Mouse (Mus musculus) C2C12 (cell line): Measurements from ENCODE around the gene Slamf9.

Source experiments
- CEBPB ChIP-seq: IDR thresholded peaks from one replicate; pipeline ENCODE4 v1.6.1; 2011; ENCODE audit warnings: low read depth, mild to moderate bottlenecking, control low read depth, moderate library complexity
- CTCF ChIP-seq: IDR thresholded peaks from one replicate; pipeline ENCODE4 v1.5.1; 2011; ENCODE audit not compliant: control insufficient read depth, insufficient read depth, insufficient read length
- FOSL1 ChIP-seq: IDR thresholded peaks from one replicate; pipeline ENCODE4 v1.8.0; 2011; ENCODE audit warnings: mild to moderate bottlenecking, low read length; ENCODE audit not compliant: poor library complexity, insufficient read depth, severe bottlenecking
- MAX ChIP-seq: IDR thresholded peaks from one replicate; pipeline ENCODE4 v1.6.1; 2011; ENCODE audit warnings: mild to moderate bottlenecking, control low read depth
- MYOD1 ChIP-seq: IDR thresholded peaks from one replicate; pipeline ENCODE4 v1.6.1; 2011; ENCODE audit warnings: low read depth; ENCODE audit not compliant: control insufficient read depth, insufficient read length
- MYOG ChIP-seq: IDR thresholded peaks from one replicate; pipeline ENCODE4 v1.6.1; 2011; ENCODE audit not compliant: control insufficient read depth, insufficient read length; ENCODE audit errors: extremely low read depth
- USF1 ChIP-seq: IDR thresholded peaks from one replicate; pipeline ENCODE4 v1.6.1; 2011; ENCODE audit warnings: low read depth, mild to moderate bottlenecking, control low read depth, moderate library complexity

- TF ChIP-seq CTCF, result no peak
- no peak for TF ChIP-seq MYOG
- TF ChIP-seq MYOD1, result no peak
- no peak for TF ChIP-seq CEBPB
- no peak for TF ChIP-seq USF1
- no peak for TF ChIP-seq MAX
- TF ChIP-seq FOSL1, result no peak
Observed at GRCm38 (mm10) chr1:172496030-172496429, 20.9 kb downstream of the Slamf9 start.
